Mouse (Mus musculus) granulocyte monocyte progenitor cell, adult 5-6 weeks (primary cell): Measurements from ENCODE around the gene Hoxa9. TPM values are rescaled to one million over a fixed set of nuclear protein-coding genes. Genes with fewer than 3 reads are reported as not detected.

Experiments
- total RNA-seq, 2 experiments: library from RNA; stranded (forward) in 1 of 2; stranded (reverse) in 1 of 2; fragments of 200-712, 200-1000 nt in 1 of 2; fragments of >200 nt in 1 of 2; fragmentation: Nextera tagmentation in 1 of 2; gene quantifications; 2 replicates each; pipeline ENCODE4 v1.2.3; 2014 to 2017

Hoxa9 gene
- total RNA-seq, 2 experiments from 2014 or later, result 8.9 to 16.8 TPM

Other genes starting within 250 kb of the Hoxa9 start
- gene Skap2, start 218.5 kb downstream of the Hoxa9 start, total RNA-seq (2014; fragmentation: Nextera tagmentation), result 83.9 and 91.6 TPM in 2 replicates
- 163 and 204 TPM in 2 replicates for gene Skap2, start 218.5 kb downstream of the Hoxa9 start, total RNA-seq (2017)
- gene Hoxa1, start 72.8 kb downstream of the Hoxa9 start, total RNA-seq (2014; fragmentation: Nextera tagmentation), result 0.43 TPM in 1 of 2 replicates, not detected in the other
- gene Hoxa1, start 72.8 kb downstream of the Hoxa9 start, total RNA-seq (2017), result 0.46 TPM in 1 of 2 replicates, not detected in the other
- gene Hoxa2, start 66.3 kb downstream of the Hoxa9 start, total RNA-seq (2014; fragmentation: Nextera tagmentation), result 0.53 TPM in 1 of 2 replicates, not detected in the other
- not detected in 2 replicates for gene Hoxa2, start 66.3 kb downstream of the Hoxa9 start, total RNA-seq (2017)
- gene 5730596B20Rik, start 53.6 kb downstream of the Hoxa9 start, total RNA-seq (2014; fragmentation: Nextera tagmentation), result not detected in 2 replicates
- gene 5730596B20Rik, start 53.6 kb downstream of the Hoxa9 start, total RNA-seq (2017), result not detected in 2 replicates
- gene Hoxa4, start 39.3 kb downstream of the Hoxa9 start, total RNA-seq (2014; fragmentation: Nextera tagmentation), result 0.15 and 1.5 TPM in 2 replicates
- gene Hoxa4, start 39.3 kb downstream of the Hoxa9 start, total RNA-seq (2017), result 0.17 and 0.41 TPM in 2 replicates
- 2.3 and 2.8 TPM in 2 replicates for gene Hoxa5, start 26.5 kb downstream of the Hoxa9 start, total RNA-seq (2014; fragmentation: Nextera tagmentation)
- gene Hoxa5, start 26.5 kb downstream of the Hoxa9 start, total RNA-seq (2017), result 0.36 and 0.43 TPM in 2 replicates
- gene Hoxa6, start 22.4 kb downstream of the Hoxa9 start, total RNA-seq (2014; fragmentation: Nextera tagmentation), result 1.3 TPM in 1 of 2 replicates, not detected in the other
- 0.41 TPM in 1 of 2 replicates, not detected in the other for gene Hoxa6, start 22.4 kb downstream of the Hoxa9 start, total RNA-seq (2017)
- gene Hoxa3, start 17.8 kb downstream of the Hoxa9 start, total RNA-seq (2014; fragmentation: Nextera tagmentation), result 1.7 and 3.1 TPM in 2 replicates
- gene Hoxa3, start 17.8 kb downstream of the Hoxa9 start, total RNA-seq (2017), result 0.34 TPM in 1 of 2 replicates, not detected in the other
- gene Gm28308, start 17.8 kb downstream of the Hoxa9 start, total RNA-seq (2014; fragmentation: Nextera tagmentation), result not detected in 2 replicates
- gene Gm28308, start 17.8 kb downstream of the Hoxa9 start, total RNA-seq (2017), result not detected in 2 replicates
- gene Hoxa7, start 9.2 kb downstream of the Hoxa9 start, total RNA-seq (2014; fragmentation: Nextera tagmentation), result 18.3 and 20.5 TPM in 2 replicates
- 6.4 and 10.8 TPM in 2 replicates for gene Hoxa7, start 9.2 kb downstream of the Hoxa9 start, total RNA-seq (2017)
- gene Hoxa10, start 9.8 kb upstream of the Hoxa9 start, total RNA-seq (2014; fragmentation: Nextera tagmentation), result 0.47 TPM in 1 of 2 replicates, not detected in the other
- 0.57 TPM in 1 of 2 replicates, not detected in the other for gene Hoxa10, start 9.8 kb upstream of the Hoxa9 start, total RNA-seq (2017)
- not detected in 2 replicates for gene Hoxa11, start 14.7 kb upstream of the Hoxa9 start, total RNA-seq (2014; fragmentation: Nextera tagmentation)
- gene Hoxa11, start 14.7 kb upstream of the Hoxa9 start, total RNA-seq (2017), result not detected in 2 replicates
- not detected in 2 replicates for gene Hoxa13, start 29.8 kb upstream of the Hoxa9 start, total RNA-seq (2014; fragmentation: Nextera tagmentation)
- gene Hoxa13, start 29.8 kb upstream of the Hoxa9 start, total RNA-seq (2017), result not detected in 2 replicates
- gene Evx1, start 82.4 kb upstream of the Hoxa9 start, total RNA-seq (2014; fragmentation: Nextera tagmentation), result not detected in 2 replicates
- gene Evx1, start 82.4 kb upstream of the Hoxa9 start, total RNA-seq (2017), result not detected in 2 replicates